Mouse (Mus musculus): ENCODE measurements at regions not wholly inside any gene's neighbourhood (a gene's known extent, or its start where the extent isn't known, plus 50 kb on each side); places are given as distances from the start of the nearest gene placed in this dataset.
A peak's percentile ranks its signal among the peaks of the same experiment; 100 is the strongest.

DNA sequence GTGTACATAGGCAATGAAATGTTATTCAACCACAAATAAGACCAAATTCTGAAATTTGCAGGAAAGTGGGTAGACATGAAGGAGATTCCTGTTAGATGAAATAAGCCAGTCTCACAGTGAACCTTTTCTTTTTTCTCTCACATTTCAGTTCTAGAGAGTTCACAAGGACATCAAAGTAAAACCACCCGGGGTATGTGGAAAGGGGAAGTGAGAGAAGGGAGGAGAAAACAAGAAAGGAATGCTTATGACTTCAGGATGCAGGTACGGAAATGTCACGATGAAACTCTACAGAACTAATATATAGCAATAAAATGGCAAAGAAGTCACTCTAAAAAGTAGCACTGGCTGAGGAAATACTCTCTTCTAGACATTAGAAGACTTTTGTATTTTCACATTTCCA, 548.7 kb upstream of the Klf4 start:
- no peak for DNase-seq (ENCODE audit: low spot score in 2 of 2)

DNA sequence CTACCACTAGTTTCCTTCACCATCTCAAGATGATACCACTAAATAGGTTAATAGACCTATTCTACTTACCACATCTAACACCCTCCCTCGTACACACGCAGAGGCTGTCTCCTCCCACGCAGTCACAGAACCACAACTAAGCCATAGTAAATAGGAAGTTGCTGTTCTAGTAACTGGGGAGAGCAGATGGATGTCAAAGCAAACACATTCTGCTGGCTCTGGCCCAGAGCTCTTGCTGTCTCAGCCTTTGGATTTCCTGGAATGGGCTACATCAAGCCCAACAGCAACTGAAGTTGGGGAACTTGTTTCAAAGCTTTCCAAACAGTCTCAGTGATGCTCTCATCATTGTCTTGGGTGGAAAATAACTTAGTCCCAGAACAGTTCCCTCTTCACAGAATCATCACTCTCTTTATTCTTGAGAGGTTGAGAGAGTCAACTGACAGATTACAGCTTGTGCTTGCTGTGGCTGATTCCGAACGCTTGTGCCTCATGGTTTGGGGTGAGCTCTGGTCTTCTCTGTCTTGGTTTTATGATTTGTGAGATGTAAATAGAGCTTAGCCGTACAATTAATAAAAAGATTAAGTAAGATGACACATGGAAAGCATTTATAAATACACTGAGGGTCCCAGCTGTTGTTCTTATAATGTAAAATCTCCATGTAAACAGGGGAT, 538.5 kb upstream of the Klf4 start:
- DNase-seq (ENCODE audit: low spot score in 2 of 2), result peak in 1 of 2 experiments; percentile 16

DNA sequence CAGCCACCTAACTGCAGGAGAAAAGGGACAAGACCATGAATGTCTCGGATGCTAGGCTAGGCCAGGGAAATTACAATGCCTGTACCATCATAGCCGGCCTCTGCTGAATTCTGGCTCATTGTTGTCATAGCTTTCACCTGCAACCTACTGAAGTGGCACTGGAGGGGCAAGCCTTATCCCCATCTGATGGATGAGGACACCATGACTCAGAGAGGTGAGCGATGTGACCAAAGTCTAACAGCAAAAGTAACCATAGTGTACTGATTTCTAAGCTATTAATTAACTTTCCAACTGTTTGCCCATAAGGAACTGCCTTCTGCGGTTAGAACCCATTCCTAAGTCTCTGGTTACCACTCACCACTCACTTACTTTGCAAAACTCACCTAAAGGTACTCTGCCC, 536.6 kb upstream of the Klf4 start:
- no peak for DNase-seq (ENCODE audit: low spot score in 2 of 2)

DNA sequence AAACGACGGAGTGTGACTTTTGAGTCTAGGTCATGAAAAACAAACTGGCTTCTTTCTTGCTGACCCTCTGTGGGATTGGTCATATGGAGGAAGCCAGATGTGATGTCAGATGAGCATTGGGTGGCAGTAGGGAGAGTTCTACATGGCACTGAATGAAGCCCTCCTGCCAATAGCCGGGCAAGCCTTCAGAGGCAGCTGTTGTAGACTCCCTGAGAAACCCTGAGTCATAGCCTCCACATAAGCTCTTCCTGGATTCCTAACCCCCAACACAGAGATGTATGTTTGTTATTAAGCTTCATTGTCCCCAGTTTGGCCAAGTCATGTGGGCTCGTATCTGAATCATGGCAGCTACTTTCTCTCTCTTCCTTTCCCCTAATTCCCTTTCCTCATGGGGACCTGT, 532.4 kb upstream of the Klf4 start:
- DNase-seq (ENCODE audit: low spot score in 2 of 2), result no peak

DNA sequence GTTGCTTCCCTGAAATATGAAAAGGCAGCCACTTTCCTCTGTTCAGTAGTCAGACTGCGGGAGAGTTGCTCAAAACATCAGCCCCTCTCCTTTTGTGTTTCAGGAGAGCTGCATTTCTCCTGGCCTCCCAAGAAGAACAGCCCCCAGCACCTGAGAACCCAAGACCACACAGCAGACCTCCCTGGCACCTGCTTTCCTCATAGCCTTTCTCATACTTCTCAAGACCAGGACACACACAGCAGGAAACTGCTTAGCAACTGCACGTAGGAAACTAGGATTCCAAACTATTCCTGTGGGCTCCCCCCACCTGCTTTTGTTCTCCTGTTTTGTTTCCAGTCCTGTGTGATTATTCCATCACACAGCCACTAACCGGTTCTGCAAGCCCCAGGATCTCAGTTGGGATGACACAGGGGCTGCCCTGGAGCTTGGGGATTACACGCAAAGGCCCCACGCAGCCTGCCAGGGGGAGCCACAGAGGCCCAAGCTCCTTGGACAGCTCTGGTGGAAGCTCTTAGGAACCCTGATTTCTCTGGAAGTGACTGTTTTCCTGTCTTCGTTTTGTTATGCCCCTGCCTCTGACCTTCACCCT, 519.6 kb upstream of the Klf4 start:
- DNase-seq (ENCODE audit: low spot score in 2 of 2), result no peak

DNA sequence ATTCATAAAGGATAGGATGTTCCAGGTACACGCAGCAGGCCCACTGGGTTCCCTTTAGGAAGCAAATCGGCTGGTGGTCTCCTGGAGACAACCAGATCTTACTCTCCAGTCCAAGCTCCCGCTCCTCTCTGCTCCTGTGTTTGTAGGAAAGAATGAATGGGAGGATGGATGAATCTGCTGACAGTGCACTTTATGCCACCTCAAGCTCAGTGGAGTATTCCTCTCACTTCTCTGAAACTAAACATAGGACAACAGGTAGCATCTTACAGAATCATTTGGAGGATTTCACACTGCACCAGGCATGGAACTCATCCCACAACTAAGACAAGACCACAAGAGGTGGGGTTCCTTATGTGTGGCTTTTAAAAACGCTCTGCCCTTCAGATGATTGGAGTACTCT, 507.1 kb upstream of the Klf4 start:
- DNase-seq (ENCODE audit: low spot score in 2 of 2), result no peak

DNA sequence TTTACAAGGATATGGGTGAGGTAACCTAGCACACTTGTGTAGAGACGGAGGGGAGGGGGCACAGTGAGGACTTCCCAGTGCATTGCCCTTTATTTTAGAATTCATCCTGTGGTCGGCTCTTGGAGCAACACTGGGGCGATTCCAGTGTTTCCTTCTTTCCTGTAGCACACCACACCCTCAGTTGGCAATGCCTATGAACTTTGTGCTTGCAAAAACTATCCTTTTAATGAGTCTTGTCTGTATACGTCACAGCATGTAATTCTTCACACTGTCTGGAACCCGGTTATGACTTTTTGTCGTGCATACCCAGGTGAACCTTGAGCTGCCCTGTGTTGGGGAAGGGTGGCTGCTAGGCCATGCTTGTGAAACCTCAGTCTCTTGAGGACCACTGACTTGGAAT, 504.1 kb upstream of the Klf4 start:
- DNase-seq (ENCODE audit: low spot score in 2 of 2), result no peak

DNA sequence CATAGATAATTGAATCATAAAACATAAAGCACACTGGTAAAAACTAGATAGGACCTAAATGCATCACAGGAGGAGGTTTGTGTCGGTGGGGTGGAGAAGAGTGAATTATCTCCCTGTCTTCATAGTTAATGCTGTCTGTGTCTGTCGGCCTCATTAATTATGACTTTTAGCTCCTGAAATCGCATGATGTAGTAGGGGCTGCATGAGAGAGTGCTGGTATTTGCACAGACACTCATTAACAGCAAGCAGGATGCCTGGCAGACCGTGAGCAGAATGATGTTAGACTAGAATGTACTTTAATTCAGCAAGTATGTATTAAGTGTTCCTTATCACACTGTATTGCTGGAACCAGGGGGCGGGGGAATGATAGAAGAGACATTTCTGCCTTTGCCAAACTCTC, 503.3 kb upstream of the Klf4 start:
- no peak for DNase-seq (ENCODE audit: low spot score in 2 of 2)

DNA sequence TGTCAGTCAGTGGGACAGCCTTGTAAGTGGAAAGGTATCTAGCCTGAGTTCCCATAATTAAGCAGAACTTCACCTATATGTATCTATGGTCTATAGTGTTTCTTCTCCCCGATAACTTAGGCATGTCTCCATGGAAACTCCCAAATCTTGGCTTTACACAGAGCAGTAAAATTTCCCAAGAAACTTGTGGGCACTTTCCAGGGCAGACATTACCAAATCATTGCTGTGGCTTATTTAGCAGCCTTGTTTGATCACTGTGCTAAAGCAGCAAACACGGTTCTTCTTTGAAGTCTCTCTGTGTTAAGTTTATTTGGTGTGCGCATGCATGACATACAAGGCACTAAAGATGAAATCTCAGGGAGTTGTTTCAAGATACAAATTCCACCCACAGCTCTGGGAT, 496.2 kb upstream of the Klf4 start:
- DNase-seq (ENCODE audit: low spot score in 2 of 2), result no peak

DNA sequence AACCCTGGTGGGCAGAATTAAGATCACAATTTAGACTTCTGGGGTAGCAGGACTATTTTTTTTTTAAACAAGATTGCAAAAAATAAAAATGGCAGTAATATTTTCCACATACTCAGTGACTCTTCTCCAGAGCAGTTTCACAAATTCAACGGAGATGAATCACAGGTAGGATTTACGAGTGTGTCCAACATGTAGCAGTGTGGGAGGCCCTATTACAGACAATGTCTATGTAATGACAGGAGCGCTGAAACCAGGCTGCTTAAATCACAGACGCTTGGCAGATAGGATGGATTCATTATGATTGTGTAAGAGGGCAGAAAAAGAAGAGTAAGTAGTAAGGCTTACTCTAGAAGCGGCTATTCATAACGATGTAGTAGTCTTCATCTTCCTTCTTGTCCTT, 495.0 kb upstream of the Klf4 start:
- no peak for DNase-seq (ENCODE audit: low spot score in 2 of 2)

DNA sequence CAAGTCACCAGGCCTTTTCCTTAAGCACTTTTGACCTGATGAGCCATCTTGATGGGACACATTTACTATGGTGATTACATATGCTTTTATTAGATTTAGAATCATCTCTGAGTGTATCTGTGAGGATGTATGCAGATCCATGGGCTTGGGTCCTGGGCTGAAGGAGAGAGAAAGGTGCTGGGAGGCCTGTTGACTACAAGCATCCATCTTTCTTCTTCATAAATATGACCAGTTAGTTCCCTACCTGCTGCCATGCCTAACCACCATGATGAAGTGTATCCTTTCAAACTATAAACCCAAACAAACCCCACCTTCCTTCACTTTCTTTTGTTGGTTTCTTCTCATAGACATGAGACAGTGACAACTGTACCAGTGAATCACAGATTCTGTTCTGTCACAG, 492.2 kb upstream of the Klf4 start:
- no peak for DNase-seq (ENCODE audit: low spot score in 2 of 2)

DNA sequence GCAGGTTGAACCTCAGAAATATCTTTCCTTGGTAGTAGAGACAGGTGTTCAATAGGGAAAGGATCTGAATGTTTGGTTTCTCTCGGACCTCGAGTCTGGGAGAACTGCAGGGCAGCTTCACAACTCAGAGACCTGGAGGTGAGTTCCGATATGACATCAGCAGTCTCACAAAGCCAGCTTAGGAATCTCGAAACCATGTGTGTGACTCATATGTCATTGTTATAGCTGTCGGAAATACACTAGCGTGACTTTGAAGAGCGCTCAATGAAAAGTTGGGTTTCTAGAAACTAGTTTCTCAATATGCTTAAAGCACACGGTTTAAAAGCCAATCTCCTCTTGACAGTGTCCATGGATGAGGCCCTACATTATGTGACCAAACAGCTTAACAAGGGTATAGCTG, 485.9 kb upstream of the Klf4 start:
- no peak for DNase-seq (ENCODE audit: low spot score in 2 of 2)

DNA sequence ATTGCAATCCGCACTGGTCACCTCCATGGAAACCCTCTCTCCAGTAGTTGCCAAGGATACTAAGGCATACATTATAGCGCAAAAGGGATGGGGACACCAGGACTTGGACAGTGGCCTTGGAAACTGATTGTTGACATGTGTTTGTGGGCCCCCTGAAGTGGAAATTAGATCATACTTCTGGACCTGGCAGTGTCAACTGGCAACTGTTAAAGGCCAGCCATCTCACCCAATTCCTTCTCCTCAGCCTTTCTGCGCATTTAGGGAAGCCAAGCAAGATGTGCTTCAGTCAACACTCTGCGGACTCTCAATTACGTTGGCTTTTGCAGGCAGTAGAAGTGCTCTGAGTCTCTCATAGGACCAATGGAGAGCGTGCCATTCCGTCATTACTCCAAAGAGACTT, 483.2 kb upstream of the Klf4 start:
- DNase-seq (ENCODE audit: low spot score in 2 of 2), result no peak

DNA sequence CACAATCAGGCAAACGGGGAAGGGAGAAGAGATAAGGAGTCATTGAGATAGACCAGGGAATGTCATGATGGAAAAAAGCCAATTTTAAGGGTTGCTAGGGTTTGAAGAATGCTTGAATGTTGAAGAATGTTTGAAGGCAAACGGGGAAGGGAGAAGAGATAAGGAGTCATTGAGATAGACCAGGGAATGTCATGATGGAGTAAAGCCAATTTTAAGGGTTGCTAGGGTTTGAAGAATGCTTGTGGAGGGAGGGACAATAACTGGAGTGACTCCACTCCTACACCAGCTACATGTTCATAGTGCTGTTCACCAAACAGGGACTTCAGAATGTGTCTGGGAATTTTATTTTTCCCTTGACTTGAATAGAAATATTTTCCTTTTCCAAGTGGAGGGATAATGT, 476.0 kb upstream of the Klf4 start:
- DNase-seq (ENCODE audit: low spot score in 2 of 2), result no peak

DNA sequence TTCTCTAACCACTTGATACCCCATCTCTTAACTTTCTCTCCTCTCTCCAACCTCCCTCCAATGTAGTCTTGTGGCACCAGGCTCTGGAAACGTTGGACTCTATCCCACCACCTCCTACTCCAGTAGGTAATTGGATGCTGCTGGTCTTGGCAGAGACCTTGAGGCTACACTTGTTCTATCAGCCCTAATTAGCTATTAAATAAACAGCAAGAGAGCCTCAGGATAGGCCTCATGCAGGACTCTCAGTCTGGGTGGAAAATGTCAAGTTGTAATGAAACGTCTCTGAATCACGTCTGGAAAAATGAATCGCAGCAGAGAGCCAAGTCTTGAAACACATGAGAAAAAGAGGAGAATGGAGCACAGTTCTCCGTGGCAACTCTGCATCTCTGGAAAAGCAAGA, 472.0 kb upstream of the Klf4 start:
- no peak for DNase-seq (ENCODE audit: low spot score in 2 of 2)

DNA sequence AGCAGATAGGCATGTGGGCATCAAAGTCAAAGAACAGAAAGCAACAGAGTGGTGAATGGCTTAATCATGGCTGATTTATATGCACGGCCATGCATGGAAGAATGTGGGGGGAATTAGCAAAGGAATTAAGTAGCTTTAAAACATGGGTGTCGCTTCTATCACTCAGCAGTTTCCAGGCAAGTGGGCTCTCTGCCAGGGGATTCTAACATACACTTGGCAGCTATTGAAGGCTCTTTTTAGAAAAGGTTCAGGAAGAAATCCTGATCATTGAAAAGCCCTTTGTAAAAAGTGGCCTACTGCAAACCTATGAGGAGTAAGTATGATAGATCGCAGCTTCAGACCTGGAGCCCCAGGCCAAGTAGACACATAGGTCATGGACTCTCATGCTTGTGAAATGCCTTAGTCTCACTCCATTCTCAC, 469.1 kb upstream of the Klf4 start:
- DNase-seq (ENCODE audit: low spot score in 2 of 2), result no peak

DNA sequence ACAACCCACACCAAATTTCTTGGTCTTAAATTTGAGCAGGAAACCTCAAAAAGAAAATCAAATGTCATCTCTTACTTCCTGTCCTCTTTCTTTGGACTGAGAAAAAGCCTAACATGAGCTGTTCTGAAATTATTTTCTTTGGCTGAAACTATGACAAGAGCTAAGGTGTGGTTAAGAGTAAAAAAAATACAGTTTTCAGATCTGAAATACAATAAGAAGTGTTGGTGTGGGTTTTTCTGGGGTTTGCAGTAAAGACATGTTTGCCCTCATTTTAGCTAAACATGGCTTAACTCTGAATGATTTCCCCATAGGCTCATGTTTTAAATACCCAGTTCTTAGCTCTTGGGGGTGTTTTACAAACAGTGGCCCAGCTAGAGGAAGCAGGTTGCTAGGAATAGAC, 451.8 kb upstream of the Klf4 start:
- no peak for DNase-seq (ENCODE audit: low spot score in 2 of 2)

DNA sequence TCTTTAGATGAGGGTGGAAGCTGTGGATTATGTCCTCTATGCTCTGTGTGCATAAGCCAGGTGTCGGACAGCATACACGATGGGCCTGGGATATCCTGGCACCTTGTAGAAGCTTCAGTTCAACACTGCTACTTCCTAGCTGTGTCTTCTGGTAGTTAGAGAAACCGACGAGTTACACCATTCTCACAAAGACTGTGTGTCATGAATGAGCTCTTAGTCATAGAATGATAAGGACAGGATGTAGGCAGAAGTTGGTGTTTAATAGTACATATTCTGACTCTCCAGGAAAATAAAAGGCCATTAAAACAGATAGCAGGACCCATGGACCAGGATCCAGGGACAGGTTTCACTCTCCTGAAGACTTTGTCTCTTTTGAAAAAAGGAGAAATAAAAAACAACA, 446.3 kb upstream of the Klf4 start:
- DNase-seq (ENCODE audit: low spot score in 2 of 2), result no peak

DNA sequence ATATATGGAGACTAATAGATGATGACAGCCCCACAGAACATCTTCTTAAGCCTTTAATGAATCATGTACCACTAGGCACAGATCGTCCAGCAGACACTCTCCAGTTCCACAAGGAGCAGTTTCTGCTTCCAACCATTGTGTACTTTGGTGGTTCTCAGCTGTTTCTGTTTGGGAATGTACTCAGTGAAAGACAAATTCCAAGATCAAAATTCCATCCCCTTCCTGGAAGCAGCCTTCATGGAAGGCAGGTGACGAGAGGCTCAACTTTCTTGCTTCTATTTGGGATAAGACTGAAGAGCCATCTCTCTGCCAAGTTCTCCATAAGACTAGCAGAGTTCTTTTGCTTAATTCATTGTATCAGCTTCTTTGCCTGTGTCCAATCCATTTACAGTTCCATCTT, 444.0 kb upstream of the Klf4 start:
- DNase-seq (ENCODE audit: low spot score in 2 of 2), result no peak

DNA sequence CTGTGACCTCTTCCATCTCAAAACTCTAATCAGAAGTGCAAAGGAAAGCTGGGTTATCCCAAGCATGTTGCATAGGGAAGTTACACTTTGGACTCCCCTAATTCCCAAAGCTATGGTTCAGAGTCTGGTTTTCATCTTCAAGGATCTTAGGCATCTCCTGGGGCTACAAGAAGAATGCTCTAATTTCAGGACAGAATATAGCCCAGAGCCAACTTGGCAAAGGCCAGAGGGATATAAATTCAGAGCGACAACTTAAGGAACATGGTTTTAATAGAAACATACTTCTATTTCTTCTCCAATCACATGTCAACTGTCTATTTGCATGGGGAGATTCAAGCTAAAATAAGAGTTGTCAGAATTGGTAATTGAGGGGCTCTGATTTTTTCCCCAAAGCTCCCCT, 441.4 kb upstream of the Klf4 start:
- no peak for DNase-seq (ENCODE audit: low spot score in 2 of 2)

DNA sequence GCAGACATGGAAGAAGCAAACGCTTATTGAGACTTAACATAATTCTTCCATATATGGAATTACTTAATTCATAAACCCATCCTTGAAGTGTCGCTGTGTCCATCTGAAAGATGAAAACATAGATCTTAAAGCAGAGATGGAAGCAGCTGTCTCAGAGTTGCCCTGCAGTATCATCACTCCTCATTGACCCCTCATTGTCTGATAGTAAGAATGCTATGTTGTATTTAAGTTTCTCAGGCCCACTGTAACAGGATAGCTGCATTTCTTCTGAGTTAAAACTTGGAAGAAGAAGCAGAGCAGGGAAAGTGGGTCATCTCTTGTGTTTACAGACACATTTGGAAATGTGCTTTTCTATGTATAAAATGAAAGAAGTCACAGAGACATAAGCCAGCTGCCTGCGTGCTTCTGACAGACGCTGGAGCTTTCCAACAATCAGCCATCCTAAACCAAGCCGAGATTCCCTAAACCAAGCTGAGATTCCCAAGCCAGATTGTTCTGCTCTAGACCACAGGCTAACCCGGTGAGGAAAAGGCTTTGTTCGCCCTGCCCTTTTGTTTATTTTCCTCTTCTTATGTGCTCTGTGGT, 440.1 kb upstream of the Klf4 start:
- no peak for DNase-seq (ENCODE audit: low spot score in 2 of 2)

DNA sequence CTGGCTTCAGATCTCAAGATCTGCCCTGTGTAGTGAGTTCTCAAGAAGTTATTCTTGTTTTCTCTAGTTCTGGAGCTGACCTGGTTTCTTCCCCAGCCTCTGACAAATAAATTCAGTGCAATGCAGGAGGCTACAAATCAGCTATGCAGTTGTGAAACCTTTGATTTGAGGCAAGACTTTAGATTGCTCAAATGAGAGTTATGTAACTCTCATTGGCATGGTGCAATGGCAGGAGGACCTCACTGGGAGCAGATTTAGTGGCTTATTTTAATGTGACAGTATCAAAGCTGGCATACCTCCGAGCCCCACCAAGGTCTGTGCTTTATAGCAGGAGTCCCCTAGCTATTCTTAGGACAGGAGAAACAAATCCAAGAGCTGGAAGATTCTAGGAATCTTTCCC, 427.8 kb upstream of the Klf4 start:
- DNase-seq (ENCODE audit: low spot score in 2 of 2), result no peak

DNA sequence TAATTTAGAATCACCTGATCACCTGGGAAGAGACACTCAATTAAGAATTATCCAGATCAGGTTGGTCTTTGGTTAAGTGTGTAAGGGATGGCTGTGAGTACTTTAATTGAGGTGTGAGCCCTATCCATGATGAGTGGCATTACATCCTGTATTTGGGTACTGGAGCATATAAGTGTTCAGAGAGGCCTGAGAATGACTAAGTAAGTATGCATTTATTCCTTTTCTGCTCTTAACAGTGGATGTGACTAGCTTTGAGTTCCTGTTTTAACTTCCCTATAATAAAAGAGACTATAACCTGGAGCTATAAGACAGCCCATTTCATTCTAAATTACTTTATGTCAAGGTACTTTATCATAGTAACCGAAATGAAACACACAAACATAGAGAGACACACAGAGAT, 421.4 kb upstream of the Klf4 start:
- no peak for DNase-seq (ENCODE audit: low spot score in 2 of 2)

DNA sequence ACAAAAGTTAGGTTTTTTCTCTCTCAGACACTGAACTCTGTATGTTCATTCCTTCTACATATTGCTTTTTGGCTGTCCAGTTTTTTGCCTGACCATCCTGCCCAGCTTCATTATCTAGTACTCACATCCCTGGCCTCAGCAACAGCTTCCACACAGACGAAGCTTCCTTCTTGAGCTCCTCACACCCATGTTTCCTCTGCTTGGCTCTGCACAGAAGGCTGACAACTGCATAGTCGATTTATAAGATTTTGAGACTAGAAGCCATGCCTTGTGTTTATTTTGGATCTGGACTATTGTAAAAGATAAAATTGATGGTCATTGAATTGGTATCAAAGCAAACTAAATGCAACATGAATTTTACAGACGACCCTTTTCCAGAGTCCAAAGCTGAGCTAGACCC, 420.0 kb upstream of the Klf4 start:
- DNase-seq (ENCODE audit: low spot score in 2 of 2), result no peak
